Mouse (Mus musculus): ENCODE measurements around the gene Catip. TPM values are rescaled to one million over a fixed set of nuclear protein-coding genes. Genes with fewer than 3 reads are reported as not detected.
A peak's percentile ranks its signal among the peaks of the same experiment; 100 is the strongest.

The Catip gene
- polyA plus RNA-seq, 1 experiment from 2014 or later: 1.9 TPM

DNA sequence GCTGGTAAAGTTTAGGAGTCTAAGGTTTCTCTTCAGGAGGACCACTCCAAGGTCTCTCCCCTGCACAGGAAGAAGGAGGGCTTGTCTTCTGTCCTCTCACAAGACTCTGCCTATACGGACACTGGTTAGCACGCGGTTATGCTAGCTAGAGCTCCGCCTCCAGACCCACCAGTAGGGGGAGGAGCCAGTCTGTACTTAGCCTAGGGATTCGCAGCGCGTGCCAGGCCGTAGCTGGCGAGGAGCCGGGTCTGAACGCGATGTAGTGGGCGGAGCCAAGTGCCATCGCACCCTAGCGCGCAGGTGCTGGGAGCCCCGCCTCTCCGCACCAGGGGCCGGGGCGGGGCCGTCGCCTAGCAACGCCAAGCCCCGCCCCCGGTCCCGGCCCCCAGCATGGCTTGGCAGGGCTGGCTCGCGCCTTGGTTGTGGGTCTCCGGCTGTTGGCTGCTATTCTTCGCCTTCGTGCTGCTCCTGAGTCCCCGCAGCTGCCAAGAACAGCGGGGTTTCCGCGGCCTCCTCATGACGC, 29.6 kb upstream of the Catip start:
- under 1% methylated on average over 35 of the region's 36 CpGs for WGBS
- Histone ChIP-seq H3K9me3 (ENCODE audit: control insufficient read depth, low read length) (no peaks in the 10 kb centered on the region), H3K4me1 (replicated peaks; ENCODE audit: control insufficient read depth, insufficient read depth, low read length) (peaks cover 22% of the 10 kb centered on the region), H3K27ac (ENCODE audit: low read length) (peak overlapping the region; percentile 89), H3K27me3 (ENCODE audit: control insufficient read depth, insufficient read depth, low read depth, low read length) (no peaks in the 10 kb centered on the region), H3K4me2 (ENCODE audit: low read depth, low read length) (peak overlapping the region; percentile 60), H3K9ac (ENCODE audit: low read length) (peak overlapping the region; percentile 68), H3K4me3 (ENCODE audit: low read length) (peak overlapping the region; percentile 58), H3K36me3 (ENCODE audit: control insufficient read depth, insufficient read depth, low read length) (no peaks in the 10 kb centered on the region)
- peak; percentile 96 for ATAC-seq (ENCODE audit: low read depth)

DNA sequence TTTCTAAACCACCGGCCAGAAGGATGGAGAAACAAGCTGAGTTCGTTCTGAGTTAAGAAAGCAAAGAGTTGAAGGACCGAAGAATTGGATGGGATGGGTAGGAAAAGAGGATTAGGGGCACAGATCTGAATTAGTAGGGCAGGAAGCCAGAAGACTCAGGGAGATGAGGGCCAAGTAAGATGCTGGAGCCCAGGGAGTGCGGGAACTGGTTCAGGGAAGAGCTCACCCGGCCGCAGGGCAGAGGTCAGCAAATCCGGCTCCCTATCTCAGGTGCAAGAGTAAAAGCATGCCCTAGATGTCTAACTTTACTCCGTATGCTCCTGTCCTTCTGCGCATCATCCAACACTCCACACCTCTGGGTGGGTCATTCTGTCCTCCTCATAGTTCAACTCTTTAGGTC, 29.0 kb upstream of the Catip start:
- H3K27ac ChIP-seq (ENCODE audit: low read length): peak overlapping the region; percentile 89
- H3K9me3 ChIP-seq (ENCODE audit: control insufficient read depth, low read length): no peaks in the 10 kb centered on the region
- H3K4me3 ChIP-seq (ENCODE audit: low read length): peak overlapping the region; percentile 58
- peaks cover 22% of the 10 kb centered on the region for H3K4me1 ChIP-seq (replicated peaks; ENCODE audit: control insufficient read depth, insufficient read depth, low read length)
- H3K27me3 ChIP-seq (ENCODE audit: control insufficient read depth, insufficient read depth, low read depth, low read length): no peaks in the 10 kb centered on the region
- 4% methylated on average over 9 of the region's 9 CpGs for WGBS
- no peak for ATAC-seq (ENCODE audit: low read depth)
- no peaks in the 10 kb centered on the region for H3K36me3 ChIP-seq (ENCODE audit: control insufficient read depth, insufficient read depth, low read length)
- peak overlapping the region; percentile 68 for H3K9ac ChIP-seq (ENCODE audit: low read length)
- H3K4me2 ChIP-seq (ENCODE audit: low read depth, low read length): peak overlapping the region; percentile 60

DNA sequence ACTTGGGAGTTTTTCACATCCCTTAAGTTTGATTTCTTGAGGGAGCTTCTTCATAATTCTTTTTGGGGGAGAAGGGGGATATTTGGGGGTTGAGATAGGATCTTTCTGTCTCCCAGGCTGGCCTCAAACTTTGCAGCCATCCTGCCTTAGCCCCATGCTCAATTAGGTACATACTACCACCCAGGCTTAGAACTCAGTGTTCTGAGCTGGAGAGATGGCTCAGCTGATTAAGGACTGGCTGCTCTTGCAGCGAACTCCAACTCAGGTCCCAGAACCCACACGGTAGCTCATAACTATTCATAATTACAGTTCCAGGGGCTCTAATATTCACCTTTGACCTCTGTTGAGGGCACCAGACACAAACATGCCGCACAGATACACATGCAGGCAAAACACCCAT, 27.3 kb upstream of the Catip start:
- Histone ChIP-seq H3K27ac (ENCODE audit: low read length) (no peak overlapping the region), H3K9ac (ENCODE audit: low read length) (no peak overlapping the region), H3K4me2 (ENCODE audit: low read depth, low read length) (no peak overlapping the region), H3K4me1 (replicated peaks; ENCODE audit: control insufficient read depth, insufficient read depth, low read length) (peaks cover 22% of the 10 kb centered on the region), H3K36me3 (ENCODE audit: control insufficient read depth, insufficient read depth, low read length) (no peaks in the 10 kb centered on the region), H3K27me3 (ENCODE audit: control insufficient read depth, insufficient read depth, low read depth, low read length) (no peaks in the 10 kb centered on the region), H3K9me3 (ENCODE audit: control insufficient read depth, low read length) (no peaks in the 10 kb centered on the region), H3K4me3 (ENCODE audit: low read length) (no peak overlapping the region)
- no peak for ATAC-seq (ENCODE audit: low read depth)
- WGBS: 88% methylated on average over 3 of the region's 3 CpGs

DNA sequence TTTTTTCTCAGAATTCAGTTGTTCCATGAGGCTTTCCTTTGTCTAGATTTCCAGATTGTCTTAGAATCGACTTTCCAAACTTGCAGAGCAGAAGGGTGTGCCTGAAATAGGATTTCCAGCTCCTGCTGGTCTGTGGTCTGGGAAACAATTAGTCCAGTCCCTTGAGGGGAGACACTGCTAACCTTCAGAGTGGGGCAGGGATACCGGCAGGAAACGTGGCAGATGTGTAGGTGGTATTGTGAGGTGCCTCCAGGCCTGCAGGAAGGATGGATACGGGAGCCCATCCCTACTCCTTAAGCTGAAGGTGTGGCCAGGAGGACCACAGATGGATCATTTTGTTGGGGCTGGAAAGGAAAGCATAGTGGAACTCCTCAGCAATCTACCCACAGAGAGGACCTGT, 26.9 kb upstream of the Catip start:
- Histone ChIP-seq H3K27ac (ENCODE audit: low read length) (no peak overlapping the region), H3K36me3 (ENCODE audit: control insufficient read depth, insufficient read depth, low read length) (no peaks in the 10 kb centered on the region), H3K9ac (ENCODE audit: low read length) (no peak overlapping the region), H3K4me1 (replicated peaks; ENCODE audit: control insufficient read depth, insufficient read depth, low read length) (peaks cover 18% of the 10 kb centered on the region), H3K4me3 (ENCODE audit: low read length) (no peak overlapping the region), H3K27me3 (ENCODE audit: control insufficient read depth, insufficient read depth, low read depth, low read length) (no peaks in the 10 kb centered on the region), H3K9me3 (ENCODE audit: control insufficient read depth, low read length) (no peaks in the 10 kb centered on the region), H3K4me2 (ENCODE audit: low read depth, low read length) (no peak overlapping the region)
- WGBS: 72% methylated on average over 4 of the region's 4 CpGs
- no peak for ATAC-seq (ENCODE audit: low read depth)

DNA sequence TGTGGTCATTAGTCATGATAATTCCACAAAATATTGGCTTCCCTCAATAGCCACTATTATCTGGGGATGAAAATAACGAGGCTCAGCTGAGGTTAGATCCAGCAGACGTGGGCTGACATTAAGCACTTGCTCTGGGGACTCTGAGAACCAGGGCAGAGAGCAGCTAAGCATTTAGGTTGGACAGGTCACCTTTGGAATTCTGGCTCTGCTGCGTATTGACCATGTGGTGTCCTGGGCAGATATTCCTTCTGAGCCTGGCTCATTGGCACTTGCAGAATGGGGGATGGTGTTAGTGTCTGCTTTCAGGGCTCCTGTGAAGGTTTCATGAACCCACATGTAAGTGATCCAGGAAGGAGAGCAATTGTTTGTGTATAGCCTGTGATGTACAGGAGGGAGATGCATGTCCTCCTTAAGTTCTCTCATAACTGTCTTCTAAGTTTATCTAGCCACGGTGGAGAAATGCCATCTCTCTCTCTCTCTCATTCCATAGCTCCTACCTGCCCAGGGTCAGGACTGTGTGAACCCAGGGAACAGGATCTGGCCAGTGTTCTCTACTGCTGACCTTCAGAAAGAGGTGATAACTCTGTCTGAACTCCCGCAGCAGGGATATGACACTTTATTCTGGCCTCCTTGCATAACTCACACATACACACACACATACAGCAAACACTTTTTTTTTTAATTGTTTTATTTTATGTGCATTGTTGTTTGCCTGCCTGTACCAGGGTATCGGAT, 26.3 kb upstream of the Catip start:
- Histone ChIP-seq H3K4me3 (ENCODE audit: low read length) (no peak overlapping the region), H3K9me3 (ENCODE audit: control insufficient read depth, low read length) (no peaks in the 10 kb centered on the region), H3K9ac (ENCODE audit: low read length) (no peak overlapping the region), H3K36me3 (ENCODE audit: control insufficient read depth, insufficient read depth, low read length) (no peaks in the 10 kb centered on the region), H3K27me3 (ENCODE audit: control insufficient read depth, insufficient read depth, low read depth, low read length) (no peaks in the 10 kb centered on the region), H3K27ac (ENCODE audit: low read length) (no peak overlapping the region), H3K4me1 (replicated peaks; ENCODE audit: control insufficient read depth, insufficient read depth, low read length) (peaks cover 15% of the 10 kb centered on the region), H3K4me2 (ENCODE audit: low read depth, low read length) (no peak overlapping the region)
- no peak for ATAC-seq (ENCODE audit: low read depth)
- WGBS: 78% methylated on average over 6 of the region's 6 CpGs

DNA sequence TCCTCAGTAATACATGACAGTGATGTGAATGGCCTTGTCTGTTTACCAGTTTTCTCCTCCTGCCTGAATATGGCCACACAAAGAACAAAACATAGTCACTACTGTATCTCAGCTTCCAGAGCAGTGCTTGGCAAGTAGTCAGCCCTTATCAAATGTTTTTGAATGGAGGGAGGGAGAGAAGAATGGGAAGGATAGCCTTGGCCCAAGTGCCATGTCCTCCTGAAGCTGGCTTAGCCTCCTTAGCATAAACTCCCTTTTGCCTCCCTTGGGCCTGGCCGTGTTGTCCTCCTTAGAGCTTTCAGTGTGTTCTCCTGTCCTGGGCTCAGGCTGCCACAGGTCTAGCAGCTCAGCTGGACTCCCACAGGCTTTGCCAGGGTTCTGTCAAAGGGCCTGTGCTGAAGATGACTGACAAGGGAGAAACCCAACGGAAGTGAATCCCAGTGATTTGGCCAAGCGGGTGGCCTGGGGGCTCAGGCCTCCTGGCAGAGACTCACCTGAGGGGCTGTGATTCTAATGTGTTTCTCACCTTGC, 24.6 kb upstream of the Catip start:
- 77% methylated on average over 3 of the region's 3 CpGs for WGBS
- Histone ChIP-seq H3K9me3 (ENCODE audit: control insufficient read depth, low read length) (no peaks in the 10 kb centered on the region), H3K9ac (ENCODE audit: low read length) (no peak overlapping the region), H3K36me3 (ENCODE audit: control insufficient read depth, insufficient read depth, low read length) (no peaks in the 10 kb centered on the region), H3K4me2 (ENCODE audit: low read depth, low read length) (no peak overlapping the region), H3K4me3 (ENCODE audit: low read length) (no peak overlapping the region), H3K4me1 (replicated peaks; ENCODE audit: control insufficient read depth, insufficient read depth, low read length) (peaks cover 5% of the 10 kb centered on the region), H3K27ac (ENCODE audit: low read length) (no peak overlapping the region), H3K27me3 (ENCODE audit: control insufficient read depth, insufficient read depth, low read depth, low read length) (no peaks in the 10 kb centered on the region)
- ATAC-seq (ENCODE audit: low read depth): no peak

DNA sequence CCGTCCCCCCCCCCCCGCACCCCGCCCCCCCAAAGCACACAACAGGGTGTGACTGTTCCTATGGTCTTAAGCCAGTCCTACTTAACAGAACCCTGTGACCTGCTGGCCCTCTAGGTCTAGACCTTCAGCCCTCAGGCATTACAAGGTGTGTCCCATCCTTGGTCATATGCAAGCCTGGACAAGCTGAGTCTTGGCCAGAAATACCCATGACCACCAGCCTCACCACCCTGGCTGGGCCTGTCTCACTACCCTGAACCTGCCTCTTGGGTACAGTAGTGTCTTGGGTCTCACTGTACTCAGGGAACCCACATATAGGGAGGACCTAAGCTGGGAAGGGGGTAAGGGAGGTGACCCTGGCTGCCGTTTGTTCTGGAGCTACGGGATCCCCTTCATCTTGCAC, 23.9 kb upstream of the Catip start:
- Histone ChIP-seq H3K27ac (ENCODE audit: low read length) (no peak overlapping the region), H3K4me1 (replicated peaks; ENCODE audit: control insufficient read depth, insufficient read depth, low read length) (peaks cover 4% of the 10 kb centered on the region), H3K36me3 (ENCODE audit: control insufficient read depth, insufficient read depth, low read length) (no peaks in the 10 kb centered on the region), H3K4me2 (ENCODE audit: low read depth, low read length) (no peak overlapping the region), H3K27me3 (ENCODE audit: control insufficient read depth, insufficient read depth, low read depth, low read length) (no peaks in the 10 kb centered on the region), H3K9ac (ENCODE audit: low read length) (no peak overlapping the region), H3K4me3 (ENCODE audit: low read length) (no peak overlapping the region), H3K9me3 (ENCODE audit: control insufficient read depth, low read length) (no peaks in the 10 kb centered on the region)
- ATAC-seq (ENCODE audit: low read depth): 0 out of 2 replicates have a peak, but pooled peaks have one; percentile 13
- 71% methylated on average over 3 of the region's 5 CpGs for WGBS

DNA sequence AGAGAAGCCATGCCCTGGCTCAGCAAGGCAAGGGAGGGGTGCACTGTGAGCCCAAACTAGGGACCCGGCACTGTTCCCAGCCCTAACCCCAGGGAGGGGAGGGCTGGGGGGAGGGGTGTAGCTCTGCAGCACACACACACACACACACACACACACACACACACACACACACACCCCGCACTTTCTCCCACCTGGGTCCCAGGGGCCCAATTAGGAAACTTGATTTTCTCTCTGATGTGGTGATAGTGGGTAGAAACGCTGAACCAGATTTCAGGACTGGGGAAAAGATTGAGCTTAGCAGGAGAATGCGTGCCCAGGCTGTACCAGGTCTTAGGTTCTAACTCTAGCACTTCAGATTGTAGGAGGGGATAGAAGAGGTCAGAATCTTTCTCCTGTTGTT, 23.3 kb upstream of the Catip start:
- 71% methylated on average over 4 of the region's 4 CpGs for WGBS
- no peak overlapping the region for H3K4me3 ChIP-seq (ENCODE audit: low read length)
- ATAC-seq (ENCODE audit: low read depth): no peak
- H3K9ac ChIP-seq (ENCODE audit: low read length): no peak overlapping the region
- H3K4me1 ChIP-seq (replicated peaks; ENCODE audit: control insufficient read depth, insufficient read depth, low read length): no peaks in the 10 kb centered on the region
- H3K4me2 ChIP-seq (ENCODE audit: low read depth, low read length): no peak overlapping the region
- no peaks in the 10 kb centered on the region for H3K27me3 ChIP-seq (ENCODE audit: control insufficient read depth, insufficient read depth, low read depth, low read length)
- H3K27ac ChIP-seq (ENCODE audit: low read length): no peak overlapping the region
- H3K36me3 ChIP-seq (ENCODE audit: control insufficient read depth, insufficient read depth, low read length): no peaks in the 10 kb centered on the region
- no peaks in the 10 kb centered on the region for H3K9me3 ChIP-seq (ENCODE audit: control insufficient read depth, low read length)

DNA sequence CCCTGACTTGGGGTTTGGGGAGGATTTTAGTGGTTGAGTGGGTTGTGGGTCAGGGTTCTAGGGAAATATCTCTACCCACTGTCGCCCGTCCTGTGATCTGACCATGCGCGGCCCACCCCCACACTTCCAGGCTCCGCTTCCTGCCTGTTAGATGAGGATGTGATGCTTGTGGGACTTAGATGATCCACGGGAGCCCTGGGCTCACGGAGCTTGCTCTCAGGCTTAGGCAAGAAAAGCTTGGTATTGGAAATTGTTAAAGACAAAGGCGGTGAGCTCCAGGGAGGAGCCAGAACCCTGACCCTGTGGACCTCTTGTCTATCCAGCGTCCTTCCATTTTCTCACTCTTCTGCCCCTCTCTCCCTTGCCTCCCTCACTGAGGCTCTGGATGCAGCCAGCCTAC, 22.0 kb upstream of the Catip start:
- Histone ChIP-seq H3K9me3 (ENCODE audit: control insufficient read depth, low read length) (no peaks in the 10 kb centered on the region), H3K27me3 (ENCODE audit: control insufficient read depth, insufficient read depth, low read depth, low read length) (no peaks in the 10 kb centered on the region), H3K4me2 (ENCODE audit: low read depth, low read length) (no peak overlapping the region), H3K27ac (ENCODE audit: low read length) (no peak overlapping the region), H3K4me3 (ENCODE audit: low read length) (no peak overlapping the region), H3K4me1 (replicated peaks; ENCODE audit: control insufficient read depth, insufficient read depth, low read length) (no peaks in the 10 kb centered on the region), H3K9ac (ENCODE audit: low read length) (no peak overlapping the region), H3K36me3 (ENCODE audit: control insufficient read depth, insufficient read depth, low read length) (no peaks in the 10 kb centered on the region)
- ATAC-seq (ENCODE audit: low read depth): no peak
- 89% methylated on average over 9 of the region's 9 CpGs for WGBS

Measured in lung, embryonic 16.5 days (tissue).